Mouse (Mus musculus) bone marrow, adult 2 months (tissue): Measurements from ENCODE around the gene Gm9821.

Experiments used
- CTCF ChIP-seq: fragments of 200-500 bp; IDR thresholded peaks from 2 replicates; pipeline ENCODE4 v1.5.1; 2011; ENCODE audit warnings: low read length, control low read depth; ENCODE audit not compliant: control insufficient read depth, insufficient read depth
- POLR2A ChIP-seq: fragments of 200-500 bp; IDR thresholded peaks from 2 replicates; pipeline ENCODE4 v1.6.1; 2011; ENCODE audit warnings: low read depth, mild to moderate bottlenecking, control low read depth, low read length, borderline replicate concordance; ENCODE audit not compliant: control insufficient read depth

GRCm38 (mm10) chr2:91959544-91960410, 14.3 kb downstream of the Gm9821 start:
- no peak for TF ChIP-seq CTCF
- TF ChIP-seq POLR2A = no peak
